Mouse (Mus musculus): ENCODE measurements at regions not wholly inside any gene's neighbourhood (a gene's known extent, or its start where the extent isn't known, plus 50 kb on each side); places are given as distances from the start of the nearest gene placed in this dataset.

GRCm38 (mm10) chr11:114234542-114234910, 167.7 kb upstream of the Sdk2 start:
- no peak overlapping the region for H3K4me3 ChIP-seq
- no peak overlapping the region for H3K27ac ChIP-seq
- no peak for DNase-seq (ENCODE audit: low spot score in 2 of 2)
- no peak for TF ChIP-seq CTCF (conservative IDR thresholded peaks at IDR 0.05)

- no peak for TF ChIP-seq CTCF (conservative IDR thresholded peaks at IDR 0.05)
- DNase-seq (ENCODE audit: low spot score in 2 of 2): no peak
- no peak overlapping the region for H3K4me3 ChIP-seq
- H3K27ac ChIP-seq: no peak overlapping the region
These were observed 167.0 kb upstream of the Sdk2 start for GRCm38 (mm10) chr11:114233636-114234541.

GRCm38 (mm10) chr11:114231841-114232240, 165.0 kb upstream of the Sdk2 start:
- Histone ChIP-seq H3K27ac (no peak overlapping the region), H3K4me3 (no peak overlapping the region)
- no peak for TF ChIP-seq CTCF (conservative IDR thresholded peaks at IDR 0.05)
- no peak for DNase-seq (ENCODE audit: low spot score in 2 of 2)

DNA sequence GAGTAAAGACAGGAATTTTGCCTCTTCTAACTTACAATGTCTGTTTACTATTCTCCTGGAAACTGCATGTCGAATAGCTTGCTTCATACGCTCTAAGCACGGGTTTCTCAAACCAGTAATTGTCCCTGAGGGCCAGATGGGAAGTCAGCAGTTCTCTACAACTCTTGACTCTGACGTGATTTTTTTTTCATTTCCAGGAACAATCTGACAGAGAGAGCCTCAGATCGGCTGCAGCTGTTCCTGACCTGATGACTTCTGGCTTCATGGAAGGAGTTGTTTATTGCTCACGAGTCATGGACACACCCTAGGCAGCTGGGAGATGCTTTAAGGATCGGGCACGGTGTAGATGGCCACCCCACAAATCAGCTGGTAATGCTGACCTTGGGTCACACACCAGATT, 162.9 kb upstream of the Sdk2 start:
- Histone ChIP-seq H3K27ac (no peak overlapping the region), H3K4me3 (no peak overlapping the region)
- TF ChIP-seq CTCF (conservative IDR thresholded peaks at IDR 0.05): no peak
- DNase-seq (ENCODE audit: low spot score in 2 of 2): no peak

DNA sequence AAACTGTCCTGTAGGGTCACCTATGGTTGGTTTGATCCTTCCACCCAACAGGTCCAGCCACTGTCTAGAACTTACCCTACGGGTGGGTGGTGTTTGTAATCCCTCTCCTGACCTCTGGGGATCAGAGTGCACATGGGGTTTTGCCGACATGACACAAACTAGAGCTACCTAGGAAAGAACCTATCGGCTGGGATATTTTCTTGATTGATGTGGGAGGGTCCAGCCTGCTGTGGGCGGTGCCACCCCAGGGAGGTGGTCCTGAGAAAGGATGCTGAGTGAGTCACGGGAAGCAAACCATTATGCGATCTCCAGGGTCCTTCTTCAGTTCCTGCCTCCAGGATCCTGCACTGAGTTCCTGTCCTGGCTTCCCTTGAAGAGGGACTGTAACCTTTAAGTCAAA, 162.3 kb upstream of the Sdk2 start:
- no peak for TF ChIP-seq CTCF (conservative IDR thresholded peaks at IDR 0.05)
- no peak overlapping the region for H3K27ac ChIP-seq
- H3K4me3 ChIP-seq: no peak overlapping the region
- DNase-seq (ENCODE audit: low spot score in 2 of 2): no peak

DNA sequence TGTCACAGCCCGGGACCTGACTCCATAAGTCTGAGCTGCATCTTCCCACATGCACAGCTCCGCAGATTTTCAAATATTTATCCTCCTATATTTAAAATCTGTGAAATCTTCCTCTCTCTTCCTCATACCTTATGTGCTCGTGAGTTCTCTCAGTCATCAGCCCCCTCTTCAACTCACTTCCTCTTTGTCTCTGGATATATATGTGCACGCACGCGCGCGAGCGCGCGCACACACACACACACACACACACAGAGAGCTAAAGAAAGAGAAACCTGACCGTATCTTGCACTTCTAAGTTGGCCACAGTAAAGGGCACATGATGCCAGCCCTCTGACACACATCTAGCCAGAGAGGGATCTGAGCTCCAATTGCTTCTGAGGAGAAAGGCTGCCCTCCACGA, 159.7 kb upstream of the Sdk2 start:
- no peak overlapping the region for H3K4me3 ChIP-seq
- no peak for DNase-seq (ENCODE audit: low spot score in 2 of 2)
- no peak overlapping the region for H3K27ac ChIP-seq
- no peak for TF ChIP-seq CTCF (conservative IDR thresholded peaks at IDR 0.05)

DNA sequence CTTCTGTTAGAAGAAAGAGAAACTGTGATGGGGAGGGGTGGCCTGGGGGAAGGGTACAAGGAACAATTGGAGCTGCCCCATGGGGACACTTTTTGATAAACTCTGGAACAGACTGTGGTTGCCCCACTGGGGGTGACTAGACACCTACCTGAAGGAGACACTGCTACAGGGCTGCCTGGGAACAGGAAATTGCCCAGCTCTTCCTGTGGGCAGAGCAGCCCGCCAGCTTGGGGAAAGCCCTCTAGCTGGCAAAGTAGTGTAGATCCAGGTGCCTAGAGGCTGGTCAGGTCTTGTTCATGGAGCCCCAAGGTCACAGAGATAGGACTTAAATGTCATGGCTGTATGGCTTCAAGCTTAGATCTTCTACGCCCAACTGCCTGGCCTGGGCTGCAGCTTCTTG, 157.9 kb upstream of the Sdk2 start:
- no peak overlapping the region for H3K27ac ChIP-seq
- no peak for TF ChIP-seq CTCF (conservative IDR thresholded peaks at IDR 0.05)
- DNase-seq (ENCODE audit: low spot score in 2 of 2): no peak
- no peak overlapping the region for H3K4me3 ChIP-seq

- TF ChIP-seq CTCF (conservative IDR thresholded peaks at IDR 0.05): no peak
- no peak for DNase-seq (ENCODE audit: low spot score in 2 of 2)
- H3K4me3 ChIP-seq: no peak overlapping the region
These were observed 156.2 kb upstream of the Sdk2 start for GRCm38 (mm10) chr11:114223061-114223460.

DNA sequence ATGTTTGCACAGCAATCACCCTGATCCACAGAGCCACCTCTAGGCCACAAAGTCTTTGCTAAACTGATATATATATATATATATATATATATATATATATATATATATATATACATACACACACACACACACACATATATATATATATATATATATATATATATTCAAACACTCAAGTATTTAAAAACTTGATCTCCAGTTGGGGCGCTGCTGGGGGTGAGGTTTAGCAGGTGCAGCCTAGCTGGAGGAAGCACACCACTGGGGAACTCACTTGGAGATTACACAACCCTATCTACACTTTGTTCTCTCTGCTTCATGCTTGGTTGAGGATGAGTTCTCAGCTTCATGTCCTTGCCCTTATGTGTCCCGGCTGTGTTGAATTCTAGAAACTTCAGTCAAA, 153.6 kb upstream of the Sdk2 start:
- Histone ChIP-seq H3K27ac (no peak overlapping the region), H3K4me3 (no peak overlapping the region)
- no peak for TF ChIP-seq CTCF (conservative IDR thresholded peaks at IDR 0.05)
- DNase-seq (ENCODE audit: low spot score in 2 of 2): no peak

More at GRCm38 (mm10) chr11:114223061-114223460, 156.2 kb upstream of the Sdk2 start:
- no peak overlapping the region for H3K27ac ChIP-seq

- no peak overlapping the region for H3K27ac ChIP-seq
- no peak for TF ChIP-seq CTCF (conservative IDR thresholded peaks at IDR 0.05)
These were observed 152.1 kb upstream of the Sdk2 start for GRCm38 (mm10) chr11:114218732-114219506.

GRCm38 (mm10) chr11:114217245-114217757, 150.5 kb upstream of the Sdk2 start:
- TF ChIP-seq CTCF (conservative IDR thresholded peaks at IDR 0.05): no peak
- Histone ChIP-seq H3K4me3 (no peak overlapping the region), H3K27ac (no peak overlapping the region)
- no peak for DNase-seq (ENCODE audit: low spot score in 2 of 2)

More at GRCm38 (mm10) chr11:114218732-114219506, 152.1 kb upstream of the Sdk2 start:
- DNase-seq (ENCODE audit: low spot score in 2 of 2): no peak
- no peak overlapping the region for H3K4me3 ChIP-seq

GRCm38 (mm10) chr11:114216493-114216892, 149.6 kb upstream of the Sdk2 start:
- TF ChIP-seq CTCF (conservative IDR thresholded peaks at IDR 0.05): no peak
- H3K27ac ChIP-seq: no peak overlapping the region
- DNase-seq (ENCODE audit: low spot score in 2 of 2): no peak

DNA sequence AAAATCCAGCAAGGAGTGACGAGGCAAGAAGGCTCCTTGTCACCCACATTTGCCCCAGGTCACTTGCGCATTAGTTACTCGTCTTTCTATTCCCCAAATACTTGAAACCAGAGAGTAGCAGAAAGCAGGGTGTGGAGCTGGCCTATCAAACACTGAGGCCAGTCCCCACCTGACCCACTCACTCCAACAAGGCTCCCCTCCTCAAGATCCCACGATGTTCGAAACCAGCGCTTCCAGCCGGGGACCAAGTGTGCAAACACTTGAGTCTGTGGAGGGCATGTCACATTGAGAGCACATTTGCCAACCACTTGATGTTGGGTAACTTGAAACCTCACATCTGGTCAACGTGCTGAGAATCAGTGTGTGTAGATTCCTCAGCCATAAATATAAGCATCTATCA, 148.4 kb upstream of the Sdk2 start:
- no peak for DNase-seq (ENCODE audit: low spot score in 2 of 2)
- no peak overlapping the region for H3K4me3 ChIP-seq
- no peak for TF ChIP-seq CTCF (conservative IDR thresholded peaks at IDR 0.05)

More at GRCm38 (mm10) chr11:114216493-114216892, 149.6 kb upstream of the Sdk2 start:
- no peak overlapping the region for H3K4me3 ChIP-seq

More for the DNA sequence above, 148.4 kb upstream of the Sdk2 start:
- H3K27ac ChIP-seq: no peak overlapping the region
